Mouse (Mus musculus) kidney, adult 2 months (tissue): ENCODE measurements at regions not wholly inside any gene's neighbourhood (a gene's known extent, or its start where the extent isn't known, plus 50 kb on each side); places are given as distances from the start of the nearest gene placed in this dataset.

Experiments
- DNase-seq: peaks from one replicate; pipeline ENCODE4 v3.0.0; 2021
- H3K27ac ChIP-seq: fragments of 200-500 bp; 2 replicates; pipeline ENCODE4 v1.5.1; 2012; ENCODE audit warnings: low read depth, low read length, control low read depth, inconsistent platforms; ENCODE audit not compliant: insufficient read depth
- H3K27me3 ChIP-seq: fragments of 200-500 bp; replicated peaks from 2 replicates; pipeline ENCODE4 v1.6.1; 2012; ENCODE audit warnings: mild to moderate bottlenecking, moderate library complexity, low read length, inconsistent platforms; ENCODE audit not compliant: control insufficient read depth, insufficient read depth
- H3K36me3 ChIP-seq: fragments of 200-500 bp; 2 replicates; pipeline ENCODE4 v1.6.1; 2012; ENCODE audit warnings: mild to moderate bottlenecking, moderate library complexity, low read length, inconsistent platforms; ENCODE audit not compliant: control insufficient read depth, insufficient read depth
- H3K4me1 ChIP-seq: fragments of 200-500 bp; 2 replicates; pipeline ENCODE4 v1.6.1; 2011; ENCODE audit warnings: low read length; ENCODE audit not compliant: control insufficient read depth, insufficient read depth
- H3K4me3 ChIP-seq: fragments of 200-500 bp; 2 replicates; pipeline ENCODE4 v1.5.1; 2011; ENCODE audit warnings: mild to moderate bottlenecking, low read depth, low read length, control low read depth; ENCODE audit not compliant: insufficient read depth
- CTCF ChIP-seq: fragments of 200-500 bp; conservative IDR thresholded peaks from 2 replicates; pipeline ENCODE4 v1.5.1; 2011; ENCODE audit warnings: low read depth, mild to moderate bottlenecking, control low read depth, low read length, moderate library complexity, mixed read lengths; ENCODE audit not compliant: insufficient read depth, insufficient read length
- POLR2A ChIP-seq: fragments of 200-500 bp; IDR thresholded peaks from one replicate; pipeline ENCODE4 v1.6.1; 2011; ENCODE audit warnings: low read depth, low read length, control low read depth
- WGBS: fragments of 180-500 bp; shearing (Covaris S2); methylation state at CpG from one replicate; pipeline ENCODE4 v1.1.7; 2018; 5-methylcytosine and 5-hydroxymethylcytosine counted together

GRCm38 (mm10) chr4:56620628-56621027 lies 119.2 kb upstream of the Gm26657 start:
- no peak for DNase-seq
- H3K36me3 ChIP-seq = no peaks in the 10 kb centered on the region
- no peak overlapping the region for H3K4me3 ChIP-seq
- H3K27ac ChIP-seq = no peak overlapping the region
- 87% methylated on average over 7 of the region's 7 CpGs for WGBS
- no peak for TF ChIP-seq POLR2A
- no peaks in the 10 kb centered on the region for H3K4me1 ChIP-seq
- no peaks in the 10 kb centered on the region for H3K27me3 ChIP-seq

GRCm38 (mm10) chr4:56619803-56620202 lies 120.1 kb upstream of the Gm26657 start:
- no peaks in the 10 kb centered on the region for H3K27me3 ChIP-seq
- no peak for DNase-seq
- no peaks in the 10 kb centered on the region for H3K4me1 ChIP-seq
- no peaks in the 10 kb centered on the region for H3K36me3 ChIP-seq
- no peak overlapping the region for H3K27ac ChIP-seq
- no peak for TF ChIP-seq CTCF
- TF ChIP-seq POLR2A = no peak
- H3K4me3 ChIP-seq = no peak overlapping the region

- TF ChIP-seq CTCF (no peak), POLR2A (no peak)
- WGBS = 58% methylated on average over 3 of the region's 3 CpGs
These were observed 120.8 kb upstream of the Gm26657 start for GRCm38 (mm10) chr4:56619054-56619453.

GRCm38 (mm10) chr4:56618433-56618832 lies 121.4 kb upstream of the Gm26657 start:
- Histone ChIP-seq H3K4me3 (no peak overlapping the region), H3K4me1 (no peaks in the 10 kb centered on the region), H3K27ac (no peak overlapping the region), H3K36me3 (no peaks in the 10 kb centered on the region), H3K27me3 (no peaks in the 10 kb centered on the region)
- TF ChIP-seq POLR2A (no peak), CTCF (no peak)
- no peak for DNase-seq
- 94% methylated on average over 5 of the region's 5 CpGs for WGBS

More at GRCm38 (mm10) chr4:56619054-56619453, 120.8 kb upstream of the Gm26657 start:
- no peak for DNase-seq
- no peaks in the 10 kb centered on the region for H3K4me1 ChIP-seq
- H3K4me3 ChIP-seq = no peak overlapping the region
- H3K36me3 ChIP-seq = no peaks in the 10 kb centered on the region
- no peak overlapping the region for H3K27ac ChIP-seq
- H3K27me3 ChIP-seq = no peaks in the 10 kb centered on the region

GRCm38 (mm10) chr4:56617661-56618360 lies 122.1 kb upstream of the Gm26657 start:
- DNase-seq = no peak
- Histone ChIP-seq H3K27ac (no peak overlapping the region), H3K4me1 (no peaks in the 10 kb centered on the region), H3K4me3 (no peak overlapping the region), H3K36me3 (no peaks in the 10 kb centered on the region), H3K27me3 (no peaks in the 10 kb centered on the region)
- TF ChIP-seq POLR2A (no peak), CTCF (no peak)
- WGBS = 83% methylated on average over 10 of the region's 10 CpGs

- H3K27ac ChIP-seq = no peak overlapping the region
- TF ChIP-seq CTCF = no peak
- DNase-seq = no peak
- H3K4me3 ChIP-seq = no peak overlapping the region
- H3K36me3 ChIP-seq = no peaks in the 10 kb centered on the region
- no peaks in the 10 kb centered on the region for H3K27me3 ChIP-seq
- H3K4me1 ChIP-seq = no peaks in the 10 kb centered on the region
- 42% methylated on average over 4 of the region's 4 CpGs for WGBS
These were observed 127.5 kb upstream of the Gm26657 start for GRCm38 (mm10) chr4:56612325-56612724.

- H3K36me3 ChIP-seq = no peaks in the 10 kb centered on the region
- no peak overlapping the region for H3K4me3 ChIP-seq
- TF ChIP-seq CTCF (no peak), POLR2A (no peak)
- H3K27ac ChIP-seq = no peak overlapping the region
- WGBS = 23% methylated on average over 4 of the region's 4 CpGs
- peak; percentile 2 for DNase-seq
- no peaks in the 10 kb centered on the region for H3K4me1 ChIP-seq
- no peaks in the 10 kb centered on the region for H3K27me3 ChIP-seq
These were observed 128.1 kb upstream of the Gm26657 start for GRCm38 (mm10) chr4:56611751-56612150.
